Mouse (Mus musculus) layer of hippocampus, adult 2 months (tissue): ENCODE measurements around the gene Emc10. TPM values are rescaled to one million over a fixed set of nuclear protein-coding genes. Genes with fewer than 3 reads are reported as not detected.

Experiments used
- DNase-seq, 2 experiments: peaks; one replicate each; pipeline ENCODE4 v3.0.0; 2022; ENCODE audit warnings: low spot score in 2 of 2
- H3K27ac ChIP-seq: fragments of 200-600 bp; 2 replicates; pipeline ENCODE4 v1.8.1; 2022
- H3K4me3 ChIP-seq: fragments of 200-600 bp; 2 replicates; pipeline ENCODE4 v1.8.1; 2022; ENCODE audit warnings: mild to moderate bottlenecking
- CTCF ChIP-seq: fragments of 200-600 bp; conservative IDR thresholded peaks from 2 replicates; pipeline ENCODE4 v1.8.1; 2022; ENCODE audit warnings: antibody characterized with exemption, mild to moderate bottlenecking, moderate library complexity
- total RNA-seq, 2 experiments: library from RNA; stranded (reverse); gene quantifications; 2 replicates each; pipeline ENCODE4 v1.2.3; 2021

Gene Emc10
- total RNA-seq, 2 experiments from 2014 or later: 210 to 220 TPM

DNA sequence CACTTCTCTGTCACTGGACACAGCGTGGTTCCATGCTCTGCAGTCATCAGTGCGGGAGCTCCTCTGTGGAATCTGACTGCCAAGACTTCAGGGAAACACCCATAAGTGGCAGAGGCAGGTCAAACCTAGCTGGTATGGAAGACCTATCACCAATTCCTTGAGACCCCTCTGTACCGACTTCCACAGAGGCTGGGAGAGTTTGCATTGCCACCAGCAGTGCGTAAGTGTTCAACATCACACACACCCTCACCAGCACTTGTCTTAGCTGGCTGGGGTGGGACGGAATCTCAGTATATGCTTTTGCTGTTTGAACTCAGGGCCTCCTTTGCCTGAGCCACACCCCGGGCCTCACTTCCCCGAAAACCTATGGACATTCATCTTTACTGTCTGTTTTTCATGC, 8.4 kb downstream of the Emc10 start:
- Histone ChIP-seq H3K27ac (no peak overlapping the region; the same call in 1 of the 2 replicates), H3K4me3 (no peak overlapping the region)
- TF ChIP-seq CTCF: no peak
- no peak for DNase-seq

DNA sequence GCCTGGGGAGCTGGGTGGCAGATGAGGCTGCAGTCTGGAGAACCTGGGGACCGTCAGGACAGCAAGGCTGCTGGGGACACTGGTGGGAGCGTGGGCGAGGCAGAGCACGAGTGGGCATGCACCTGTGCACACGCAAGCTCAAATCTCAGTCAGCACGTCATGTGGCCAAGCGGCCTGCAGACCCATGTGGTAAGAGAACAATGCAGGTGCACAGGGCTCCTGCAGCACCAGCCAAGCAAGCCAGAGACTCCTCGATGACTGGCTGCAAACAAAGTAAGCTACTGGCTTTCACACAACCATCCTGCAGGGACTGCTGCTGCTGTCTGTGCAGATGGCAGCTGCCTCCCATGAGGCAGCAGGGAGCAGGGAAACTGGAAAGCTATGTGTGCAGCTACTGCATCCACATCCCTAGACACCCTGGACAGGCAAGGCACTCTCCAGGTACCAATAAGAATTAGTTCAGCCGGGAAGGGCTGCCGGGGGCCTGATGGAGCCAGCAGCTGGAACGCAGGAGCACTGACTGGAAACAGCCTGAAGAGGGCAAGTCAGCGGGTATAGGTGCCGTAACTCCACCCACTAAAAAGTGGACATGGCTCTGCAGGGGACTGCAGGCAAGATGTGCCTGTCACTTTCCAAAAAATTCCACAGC, 9.3 kb downstream of the Emc10 start:
- TF ChIP-seq CTCF: no peak
- H3K4me3 ChIP-seq: no peak overlapping the region
- no peak for DNase-seq
- peak overlapping the region; percentile 82 for H3K27ac ChIP-seq

DNA sequence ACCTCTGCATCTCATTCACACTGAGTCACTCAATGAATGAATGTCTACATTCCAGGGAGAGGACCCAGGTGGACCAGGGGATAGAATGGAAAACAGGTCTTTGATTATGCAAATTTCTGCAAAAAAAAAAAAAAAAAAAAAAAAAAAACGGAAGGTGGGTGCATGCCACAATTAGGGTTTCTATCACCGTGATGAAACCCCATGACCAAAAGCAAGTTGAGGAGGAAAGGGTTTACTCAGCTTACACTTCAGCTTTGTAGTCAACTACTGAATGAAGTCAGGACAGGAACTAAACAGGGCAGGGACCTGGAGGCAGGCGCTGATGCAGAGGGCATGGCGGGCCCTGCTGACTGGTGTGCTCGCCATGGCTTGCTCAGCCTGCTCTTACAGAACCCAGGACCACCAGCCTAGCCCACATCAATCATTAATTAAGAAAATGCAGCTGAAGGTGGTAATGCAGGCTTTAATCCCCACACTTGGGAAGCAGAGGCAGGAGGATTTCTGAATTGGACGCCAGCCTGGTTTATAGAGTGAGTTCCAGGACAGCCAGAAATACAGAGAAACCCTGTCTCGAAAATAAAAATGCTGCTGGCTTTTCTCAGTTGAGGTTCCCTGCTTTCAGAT, 10.6 kb downstream of the Emc10 start:
- TF ChIP-seq CTCF: no peak
- DNase-seq: no peak
- H3K27ac ChIP-seq: peak overlapping the region; percentile 82

DNA sequence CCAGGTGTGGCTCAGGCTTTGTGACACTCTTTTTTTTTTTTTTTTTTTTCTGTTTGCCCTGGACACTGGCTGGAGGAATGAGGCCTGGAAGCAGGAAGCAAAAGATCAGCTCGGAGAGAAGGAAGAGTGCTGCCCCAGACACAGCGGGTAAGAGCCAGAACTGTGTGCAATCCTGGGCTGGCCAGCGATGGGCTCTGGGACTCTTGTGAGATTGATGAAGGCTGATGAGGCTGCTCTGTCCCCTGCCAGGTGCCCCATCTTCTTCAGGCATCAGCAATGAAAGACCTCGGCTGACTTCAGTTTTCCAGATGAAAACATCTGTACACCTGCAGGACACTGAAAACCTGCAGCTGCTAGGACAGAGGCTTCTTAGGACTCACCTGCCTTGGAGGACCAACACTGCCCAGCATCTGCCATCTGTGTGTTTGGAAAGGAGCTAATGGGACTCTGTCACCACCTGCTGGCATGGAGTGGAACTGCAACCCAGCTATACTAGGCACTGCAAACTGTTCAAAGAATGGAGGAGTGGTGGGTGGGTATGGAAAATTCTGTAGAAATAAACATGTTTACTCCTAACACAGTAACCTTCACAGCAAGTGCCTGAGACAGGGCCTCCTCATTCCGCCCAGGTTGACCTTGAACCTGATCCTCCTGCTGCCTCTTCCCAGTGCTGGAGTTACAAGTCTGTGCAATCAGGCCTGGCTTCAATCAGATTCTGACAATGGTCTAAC, 11.3 kb downstream of the Emc10 start:
- peak overlapping the region; percentile 82 for H3K27ac ChIP-seq
- peak; percentile 99 for TF ChIP-seq CTCF
- peak; percentile 79 to 89 for DNase-seq
- no peak overlapping the region for H3K4me3 ChIP-seq

More for the DNA sequence above, 10.6 kb downstream of the Emc10 start:
- H3K4me3 ChIP-seq: no peak overlapping the region

DNA sequence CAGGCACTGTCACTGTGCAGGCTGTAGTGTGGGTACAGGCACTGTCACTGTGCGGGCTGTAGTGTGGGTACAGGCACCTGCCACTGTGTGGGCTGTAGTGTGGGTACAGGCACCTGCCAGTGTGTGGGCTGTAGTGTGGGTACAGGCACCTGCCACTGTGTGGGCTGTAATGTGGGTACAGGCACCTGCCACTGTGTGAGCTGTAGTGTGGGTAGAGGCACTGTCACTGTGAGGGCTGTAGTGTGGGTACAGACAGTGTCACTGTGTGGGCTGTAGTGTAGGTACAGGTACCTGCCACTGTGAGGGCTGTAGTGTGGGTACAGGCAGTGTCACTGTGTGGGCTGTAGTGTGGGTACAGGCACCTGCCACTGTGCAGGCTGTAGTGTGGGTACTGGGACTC, 12.2 kb downstream of the Emc10 start:
- no peak overlapping the region for H3K4me3 ChIP-seq
- TF ChIP-seq CTCF: no peak
- DNase-seq: no peak
- H3K27ac ChIP-seq: peak overlapping the region; percentile 82

DNA sequence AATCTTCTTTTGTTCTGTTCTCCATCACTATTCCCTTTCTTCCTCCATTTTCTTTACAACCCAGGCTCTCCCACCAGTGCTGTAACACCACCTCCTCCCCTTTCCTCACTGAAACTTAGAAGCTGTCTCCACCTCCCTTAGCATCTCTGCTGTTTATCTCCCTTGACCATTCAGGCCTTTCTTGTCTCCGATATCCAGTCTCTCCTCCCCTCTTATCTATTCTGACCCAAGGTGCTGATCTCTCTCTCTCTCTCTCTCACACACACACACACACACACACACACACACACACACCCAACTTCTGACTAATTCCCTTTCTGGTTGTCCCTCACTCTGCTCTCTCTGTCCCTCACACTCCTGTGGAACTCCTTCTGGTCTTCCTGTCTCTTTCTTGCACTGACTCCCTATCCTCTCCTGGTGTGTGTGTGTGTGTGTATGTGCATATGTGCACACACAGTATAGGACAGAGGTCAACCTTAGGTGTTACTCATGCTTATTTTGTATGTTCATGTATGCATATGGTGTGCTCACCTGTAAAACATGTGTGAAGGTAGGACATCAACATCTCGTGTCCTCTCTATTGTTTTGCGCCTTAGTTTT, 13.4 kb downstream of the Emc10 start:
- TF ChIP-seq CTCF: no peak
- no peak overlapping the region for H3K27ac ChIP-seq
- DNase-seq: no peak
- no peak overlapping the region for H3K4me3 ChIP-seq

DNA sequence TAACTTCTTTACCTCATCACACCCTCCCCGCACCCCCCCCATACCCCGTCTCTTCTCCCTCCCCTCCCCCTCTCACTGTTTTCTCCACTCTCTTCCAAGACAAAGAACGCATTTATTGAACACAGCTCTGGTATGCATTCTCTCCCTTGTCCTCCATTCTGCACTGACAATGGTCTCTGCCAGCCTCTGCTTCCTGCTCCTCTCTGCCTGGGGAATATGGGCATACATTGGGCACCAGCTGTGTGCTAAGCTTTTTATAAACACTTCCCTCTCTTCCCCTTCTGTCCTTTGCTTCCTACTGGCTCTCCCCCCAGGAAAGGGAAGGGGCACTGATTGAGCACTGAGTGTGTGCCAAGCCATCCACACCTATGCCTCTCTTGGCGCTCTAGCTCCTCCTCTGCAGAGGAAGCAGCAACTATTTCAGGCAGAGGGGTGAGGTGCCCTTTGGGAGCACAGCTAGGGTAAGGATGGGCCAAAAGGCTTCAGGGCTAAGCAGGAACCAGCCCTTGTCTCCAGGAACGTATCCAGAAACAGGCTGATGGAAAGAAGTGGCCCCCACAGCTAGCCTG, 21.2 kb downstream of the Emc10 start:
- DNase-seq: no peak
- TF ChIP-seq CTCF: no peak
- Histone ChIP-seq H3K27ac (peak overlapping the region; percentile 96), H3K4me3 (no peak overlapping the region)

DNA sequence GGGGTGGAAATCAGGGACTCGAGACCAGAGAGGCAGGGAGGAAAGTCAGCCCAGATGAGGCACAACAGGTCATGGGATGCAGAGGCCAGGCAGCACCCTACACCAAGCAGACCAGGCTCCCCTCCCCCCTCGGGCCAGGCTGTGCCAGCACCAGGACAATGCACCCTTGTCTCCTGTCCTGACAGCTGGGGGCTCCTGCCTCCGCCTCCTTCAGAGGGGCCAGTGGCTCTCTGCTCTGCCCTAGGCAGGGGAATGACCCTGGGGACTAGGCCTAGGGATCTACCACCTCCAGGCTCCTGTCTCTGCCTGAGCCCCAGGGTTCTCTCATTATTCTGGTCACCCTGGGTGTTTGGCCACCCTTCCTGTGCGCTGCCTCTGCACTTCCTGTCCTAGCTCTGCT, 21.9 kb downstream of the Emc10 start:
- peak; percentile 77 to 87 for DNase-seq
- Histone ChIP-seq H3K4me3 (no peak overlapping the region), H3K27ac (peak overlapping the region; percentile 96)
- TF ChIP-seq CTCF: no peak

DNA sequence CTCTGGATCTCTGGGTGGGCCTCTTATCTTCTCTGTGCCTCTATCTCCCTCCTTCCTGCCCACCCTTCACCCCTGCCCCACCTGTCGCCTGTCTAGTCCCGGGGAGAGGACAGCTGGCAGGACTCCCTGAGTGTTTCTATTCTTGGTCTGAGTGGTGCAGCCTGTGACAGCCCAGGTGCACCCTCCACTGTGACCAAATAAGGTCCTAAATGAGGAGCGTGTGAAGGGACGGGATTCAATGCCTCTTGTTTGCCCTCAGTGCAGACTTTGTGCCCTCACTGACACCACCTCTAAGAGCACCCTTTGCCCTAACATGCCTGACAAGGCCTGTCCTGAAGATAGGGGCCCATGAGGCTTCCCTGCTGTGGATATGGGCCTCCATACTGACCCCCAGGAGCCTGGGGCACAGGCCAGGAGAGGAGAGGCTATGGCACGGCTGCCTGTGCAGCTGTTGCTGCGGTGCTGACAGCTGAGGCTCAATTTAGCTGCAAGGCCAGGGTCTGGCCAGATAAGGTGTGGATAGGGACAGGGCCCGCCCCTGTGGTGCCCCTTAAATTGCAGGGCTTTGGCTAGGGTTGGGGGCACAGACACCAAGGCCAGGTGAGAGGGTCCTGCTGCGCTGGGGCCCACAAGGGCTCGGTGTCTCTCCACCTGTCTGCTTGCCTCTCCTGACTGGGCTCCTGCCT, 23.2 kb downstream of the Emc10 start:
- Histone ChIP-seq H3K27ac (peak overlapping the region; percentile 96), H3K4me3 (no peak overlapping the region)
- TF ChIP-seq CTCF: no peak
- no peak for DNase-seq

DNA sequence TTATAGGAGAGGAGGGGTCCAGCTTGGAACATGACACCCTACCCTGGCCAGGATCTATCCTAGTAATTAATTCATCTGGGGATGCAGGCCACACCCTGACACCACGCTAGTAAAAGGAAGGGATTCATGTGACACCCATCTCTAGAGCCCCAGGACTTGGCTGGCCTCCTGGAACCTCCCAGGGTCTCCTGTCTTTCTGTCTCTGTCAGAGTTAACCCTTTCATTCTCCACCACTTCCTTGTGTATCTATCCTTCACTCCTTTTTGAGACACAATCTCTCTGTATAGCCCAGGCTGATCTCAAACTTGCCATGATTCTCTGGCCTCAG, 23.8 kb downstream of the Emc10 start:
- H3K27ac ChIP-seq: peak overlapping the region; percentile 96
- no peak overlapping the region for H3K4me3 ChIP-seq
- DNase-seq: no peak
- TF ChIP-seq CTCF: no peak

DNA sequence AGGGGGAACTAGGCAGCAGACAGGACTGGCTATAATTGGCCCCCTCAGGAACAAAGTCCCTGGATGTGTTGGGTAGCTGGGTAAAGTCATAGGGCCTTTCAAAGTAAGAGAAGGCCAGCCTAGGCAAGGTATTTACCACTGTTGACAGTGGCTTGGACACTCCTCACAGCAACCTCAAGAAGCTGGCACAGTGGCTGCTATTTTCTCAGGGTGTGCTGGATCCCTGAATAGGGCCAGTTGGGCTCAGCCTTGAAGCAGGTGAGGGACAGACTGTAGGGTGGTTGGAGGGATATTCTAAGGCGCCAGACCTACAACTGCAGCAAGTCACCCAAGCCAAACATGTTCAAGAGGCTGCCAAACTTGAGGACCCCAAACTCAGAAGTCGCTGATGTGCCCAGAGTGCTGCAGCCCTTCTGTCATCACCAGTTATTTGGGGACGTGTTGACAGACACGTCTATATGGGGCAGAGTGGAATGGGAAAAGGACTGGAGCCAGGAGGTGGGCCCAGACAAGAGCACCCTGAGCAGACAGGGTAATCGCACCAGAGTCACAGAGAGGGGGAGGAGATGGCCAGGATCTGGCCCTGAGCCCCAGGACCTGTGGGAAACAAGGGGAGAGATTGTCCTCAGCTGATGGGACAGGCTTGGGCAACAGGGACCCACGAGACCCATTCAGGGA, 24.3 kb downstream of the Emc10 start:
- TF ChIP-seq CTCF: no peak
- H3K27ac ChIP-seq: peak overlapping the region; percentile 96
- H3K4me3 ChIP-seq: no peak overlapping the region
- DNase-seq: no peak
